Mouse (Mus musculus) Muller cell, postnatal 12 days (primary cell): ENCODE measurements at regions not wholly inside any gene's neighbourhood (a gene's known extent, or its start where the extent isn't known, plus 50 kb on each side); places are given as distances from the start of the nearest gene placed in this dataset.

ENCODE experiments used
- DNase-seq: peaks from one replicate; pipeline ENCODE4 v3.0.0-alpha.2; 2015; ENCODE audit errors: inconsistent ontology term

DNA sequence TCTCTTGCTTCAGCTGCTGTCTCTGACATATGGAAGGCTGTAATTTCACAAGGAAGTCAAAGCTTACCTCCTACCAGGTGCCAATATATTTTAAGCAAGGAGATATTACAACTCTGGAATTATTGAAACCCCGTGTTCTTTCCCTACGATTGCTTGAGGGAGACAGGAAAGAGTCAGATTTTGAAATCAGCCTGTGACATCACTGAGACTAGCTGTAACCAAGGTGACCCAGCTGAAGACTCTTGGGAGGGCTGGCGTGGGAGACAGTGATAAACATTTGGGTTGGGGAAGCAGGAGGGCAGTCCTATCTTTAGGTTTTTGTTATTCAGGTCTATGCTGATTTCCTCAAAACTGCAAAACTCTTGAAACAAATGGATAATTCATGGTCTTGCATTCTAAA lies 518.4 kb upstream of the Id2 start:
- DNase-seq = no peak

DNA sequence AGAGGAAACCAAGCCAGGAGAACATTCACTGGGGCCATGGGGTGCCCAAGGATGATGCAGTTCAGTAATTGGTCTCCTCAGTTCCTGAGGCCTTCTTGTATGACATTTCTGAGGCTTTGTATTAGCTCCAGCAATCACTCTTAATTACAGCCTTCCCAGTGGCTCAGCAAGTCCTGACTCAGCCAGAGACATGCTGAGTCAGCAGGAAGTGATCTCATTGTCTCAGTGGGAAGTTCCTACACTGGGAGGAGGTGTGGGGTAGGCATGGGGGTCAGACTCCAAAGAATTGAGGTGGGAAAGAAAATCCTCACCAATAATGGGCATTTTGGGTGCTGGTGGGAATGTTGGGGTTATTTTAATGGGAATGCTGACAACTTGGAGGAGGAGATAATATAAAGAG lies 516.5 kb upstream of the Id2 start:
- DNase-seq = peak; percentile 51

DNA sequence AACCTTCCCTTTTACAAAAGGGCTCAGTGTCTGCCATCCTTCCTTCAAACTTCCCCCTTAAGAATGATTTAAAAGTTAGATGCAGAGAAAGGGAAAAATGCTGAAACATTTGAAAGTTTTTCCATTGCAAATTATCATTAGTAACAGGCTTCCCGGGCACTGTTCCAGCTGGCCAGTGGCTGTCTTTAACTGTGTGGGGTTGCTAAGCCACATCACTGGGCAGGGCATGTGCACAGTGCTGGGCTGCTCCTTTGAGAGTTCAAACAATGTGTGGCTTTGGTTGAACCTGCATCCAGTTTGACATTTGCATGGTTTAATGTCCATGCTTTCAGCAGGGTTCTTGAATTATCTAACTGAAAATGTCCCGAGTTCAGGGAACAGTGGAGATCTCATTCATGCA lies 512.1 kb upstream of the Id2 start:
- peak; percentile 55 for DNase-seq

DNA sequence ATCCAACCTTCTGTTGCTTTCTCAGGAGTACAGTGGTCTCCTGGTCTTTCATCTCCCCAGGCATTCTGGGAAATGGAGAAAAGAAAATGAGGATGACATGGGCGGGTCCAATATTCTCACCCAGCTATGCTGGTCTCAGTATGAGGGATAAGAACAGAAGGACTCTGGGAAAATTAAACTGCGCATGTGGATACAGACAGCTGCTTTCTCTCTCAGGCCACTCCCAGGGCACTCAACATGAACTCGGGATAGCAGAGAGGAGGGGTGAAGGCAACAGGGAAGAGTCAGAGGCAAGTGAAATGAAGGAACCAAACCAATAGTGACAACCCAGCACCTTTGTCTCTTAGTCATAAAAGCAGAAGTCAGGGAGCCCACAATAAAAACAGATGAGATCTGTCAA lies 508.5 kb upstream of the Id2 start:
- DNase-seq = no peak

DNA sequence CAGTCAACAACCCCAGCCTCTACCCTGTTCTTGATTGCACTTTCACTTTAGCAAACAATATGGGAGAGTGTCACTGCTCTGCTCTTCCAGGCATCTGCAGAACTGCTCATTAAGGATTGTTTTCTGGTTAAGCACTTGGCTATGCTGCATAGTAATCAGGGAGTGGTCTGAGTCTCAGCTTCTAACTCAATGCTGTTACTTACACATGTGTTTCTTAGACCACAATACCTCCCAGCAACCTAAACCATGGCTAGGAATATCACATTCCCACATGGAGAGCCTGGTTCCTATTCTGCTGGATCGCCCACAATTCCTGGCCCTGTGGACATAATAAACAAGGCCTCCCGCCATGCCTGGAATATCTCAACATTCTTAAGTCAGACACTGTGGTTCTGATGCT lies 493.3 kb upstream of the Id2 start:
- DNase-seq = no peak

DNA sequence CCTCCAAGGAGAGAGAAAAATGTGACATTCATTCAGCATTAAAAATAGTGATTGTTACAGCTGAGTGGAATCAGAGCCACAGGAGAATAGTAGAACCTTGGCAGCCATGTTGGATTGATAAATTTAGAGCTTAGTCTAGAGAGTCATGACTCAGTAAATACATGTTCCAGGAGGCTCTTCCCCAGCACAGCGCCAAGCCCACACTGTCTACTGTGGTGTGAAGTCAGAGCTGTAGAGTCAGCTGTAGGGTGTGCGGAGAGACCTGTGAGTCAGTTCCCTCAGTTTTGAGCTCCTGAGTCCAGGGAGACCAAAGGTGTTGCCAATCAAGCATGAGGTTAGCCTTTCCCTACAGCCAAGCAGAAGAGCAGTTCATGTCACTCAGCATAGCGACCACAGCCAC lies 488.8 kb upstream of the Id2 start:
- DNase-seq = no peak

DNA sequence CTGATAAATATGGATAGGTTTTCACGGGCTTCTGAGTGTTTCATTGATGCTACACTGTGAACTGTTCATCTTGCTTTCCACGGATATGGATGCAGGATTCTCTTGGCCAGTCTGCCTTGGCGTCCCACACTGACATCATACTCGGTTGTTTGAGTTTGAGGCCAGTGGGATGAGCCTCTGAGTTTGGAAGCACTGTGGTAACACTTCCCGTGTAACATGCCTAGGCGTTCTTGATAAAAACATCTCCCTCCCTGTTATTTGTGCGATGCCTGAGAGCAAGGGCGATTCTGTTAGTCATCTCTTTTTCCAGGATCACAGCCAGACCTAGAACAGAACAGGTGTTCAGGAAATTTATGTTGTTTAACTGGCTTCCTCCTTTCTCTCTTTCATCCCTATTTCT lies 482.5 kb upstream of the Id2 start:
- DNase-seq = no peak

DNA sequence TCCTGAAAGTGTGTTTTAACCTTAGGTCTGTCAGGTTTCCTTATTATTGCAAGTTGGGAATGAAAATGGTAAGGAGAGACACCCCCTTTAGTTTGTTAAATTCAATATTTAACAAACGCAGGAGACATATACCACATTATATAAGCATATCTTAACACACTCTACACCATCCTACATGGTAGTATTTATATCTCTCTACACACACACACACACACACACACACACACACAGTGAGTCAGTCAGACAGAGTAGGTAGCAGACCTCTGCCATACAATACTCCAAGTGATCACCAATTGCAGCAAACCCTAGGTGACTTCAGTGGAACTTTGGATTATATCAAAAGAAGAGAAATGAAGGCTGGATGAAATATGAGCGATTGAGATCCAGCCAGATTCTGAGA lies 468.2 kb upstream of the Id2 start:
- DNase-seq = no peak

DNA sequence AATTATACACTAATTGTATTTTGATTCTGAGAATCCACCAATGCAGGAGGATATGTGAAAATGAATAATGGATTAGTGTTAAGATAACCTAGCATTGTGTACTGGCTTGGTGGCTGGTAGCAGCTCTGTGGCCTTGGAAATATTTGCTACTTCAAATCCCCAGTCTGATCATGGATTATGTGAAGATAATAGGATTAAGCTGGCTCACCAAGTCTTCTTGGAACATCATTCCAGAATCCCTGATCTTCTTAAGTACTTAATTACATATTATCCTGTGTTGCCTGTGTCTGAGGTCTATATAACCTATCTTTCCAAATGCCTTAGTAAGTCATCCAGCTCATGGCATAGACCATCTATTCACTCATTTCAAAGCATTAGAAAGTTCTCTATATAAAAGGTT lies 462.7 kb upstream of the Id2 start:
- no peak for DNase-seq

DNA sequence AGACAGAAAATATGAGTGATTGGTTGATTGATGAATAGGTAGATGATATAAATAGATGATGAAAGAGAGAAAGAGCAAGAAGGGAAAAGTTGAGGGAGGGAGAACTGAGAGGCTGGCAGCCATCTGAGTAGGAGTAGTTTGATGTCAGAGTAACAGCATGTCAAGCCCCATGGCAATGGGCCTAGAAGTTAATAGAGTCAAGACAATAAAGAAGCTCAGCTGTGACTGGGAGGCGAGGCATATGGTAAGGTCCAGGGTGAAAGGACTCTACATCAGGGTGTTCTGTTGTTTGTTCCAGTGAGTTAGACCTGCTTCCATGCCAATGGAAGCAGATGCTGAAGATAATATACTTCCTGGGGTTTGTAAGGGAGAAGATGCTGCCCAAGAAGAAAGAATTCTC lies 456.7 kb upstream of the Id2 start:
- DNase-seq = no peak

DNA sequence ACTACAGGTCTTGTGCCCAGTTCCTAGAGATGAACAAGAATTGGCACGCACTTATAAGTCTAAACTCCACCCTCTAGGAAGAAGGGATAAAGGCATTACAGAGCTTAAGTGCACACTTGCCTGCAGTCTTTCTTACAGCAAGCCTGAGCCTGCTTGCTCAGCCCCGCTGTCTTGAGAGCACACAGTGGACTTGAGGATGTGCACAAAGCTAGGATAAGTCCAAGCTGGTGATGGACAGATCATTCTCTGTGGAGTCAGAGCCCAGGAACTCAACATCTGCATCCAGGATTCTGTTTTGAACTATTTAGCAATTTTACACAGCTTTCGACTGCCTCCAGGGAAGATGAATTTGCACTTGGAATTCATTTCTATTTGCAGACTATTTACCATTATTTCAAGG lies 452.8 kb upstream of the Id2 start:
- DNase-seq = no peak

DNA sequence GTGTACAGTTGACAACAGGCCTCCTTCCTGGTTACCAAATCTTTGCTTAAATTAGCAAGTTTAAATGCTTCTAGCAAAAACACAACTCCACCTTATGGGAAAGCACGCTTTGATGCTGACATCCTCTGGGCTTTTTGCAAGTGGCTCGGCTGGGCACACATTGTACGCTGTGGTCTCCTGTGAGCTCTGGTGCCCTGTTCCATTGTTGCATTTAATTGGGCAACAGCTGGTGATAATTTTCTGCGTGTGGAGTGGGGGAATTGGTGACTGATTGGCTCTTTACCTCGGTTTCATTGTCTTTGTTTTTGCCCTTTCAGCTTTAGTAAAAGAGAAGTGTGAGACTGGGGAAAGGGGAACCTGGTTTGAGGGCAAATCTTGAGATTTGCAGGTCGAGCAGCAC lies 447.3 kb upstream of the Id2 start:
- no peak for DNase-seq

DNA sequence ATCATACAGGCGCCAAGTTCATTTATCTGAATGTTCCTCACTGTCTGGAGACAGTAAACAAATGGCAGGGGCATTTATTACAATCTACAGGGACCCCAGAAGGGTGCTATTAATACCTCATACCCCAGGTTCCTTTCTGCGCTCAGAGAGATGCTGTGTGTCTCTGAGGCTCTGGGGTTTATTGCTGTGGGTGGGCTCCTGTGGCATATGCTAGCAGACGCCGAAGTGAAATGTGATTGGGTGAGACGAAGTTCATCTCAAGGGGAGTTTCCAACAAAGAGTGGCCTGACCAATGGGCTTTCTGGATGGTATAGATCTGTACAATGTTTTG lies 437.6 kb upstream of the Id2 start:
- no peak for DNase-seq

DNA sequence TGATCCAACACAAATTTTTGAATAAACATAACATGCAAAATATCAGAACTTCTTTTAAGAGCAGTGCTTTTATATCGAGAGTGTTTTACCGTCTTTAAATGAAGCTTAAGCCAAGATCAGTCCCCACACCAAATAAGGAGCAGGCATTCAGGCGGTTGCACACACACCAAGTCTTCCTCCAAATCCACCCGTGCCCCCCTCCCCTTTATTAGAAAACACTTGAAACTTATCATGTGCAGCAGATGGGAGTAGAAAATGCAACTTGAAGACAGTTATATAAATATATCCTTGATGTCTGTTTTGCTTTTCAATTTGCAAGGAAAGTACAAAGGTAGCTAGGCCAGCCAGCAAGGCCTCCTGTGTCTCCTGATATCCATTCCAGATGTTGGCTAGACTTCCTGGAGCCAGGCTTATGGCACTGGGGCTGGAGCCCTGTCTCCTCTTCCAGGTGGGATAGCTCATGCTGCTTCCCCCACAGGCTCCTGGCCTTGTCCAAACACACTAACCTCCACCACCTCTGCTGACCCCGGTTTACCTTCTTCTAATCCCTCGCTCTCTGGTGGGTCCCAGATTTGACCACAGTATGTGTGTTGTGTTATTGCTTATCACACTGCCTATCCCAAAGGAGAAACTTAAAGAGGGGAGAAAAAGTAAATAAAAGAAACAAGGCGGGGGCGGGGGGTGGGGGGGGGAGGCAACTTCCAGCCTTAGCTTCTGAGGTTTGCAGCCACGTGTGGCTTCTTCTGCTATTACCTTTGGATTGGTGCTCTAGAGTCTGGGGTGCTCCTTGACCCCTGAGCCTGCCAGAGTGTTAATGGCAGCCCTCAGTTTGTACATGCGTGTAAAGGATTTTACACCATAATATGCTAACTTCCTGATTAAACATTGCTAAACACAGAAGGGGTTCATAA lies 437.0 kb upstream of the Id2 start:
- DNase-seq = no peak

DNA sequence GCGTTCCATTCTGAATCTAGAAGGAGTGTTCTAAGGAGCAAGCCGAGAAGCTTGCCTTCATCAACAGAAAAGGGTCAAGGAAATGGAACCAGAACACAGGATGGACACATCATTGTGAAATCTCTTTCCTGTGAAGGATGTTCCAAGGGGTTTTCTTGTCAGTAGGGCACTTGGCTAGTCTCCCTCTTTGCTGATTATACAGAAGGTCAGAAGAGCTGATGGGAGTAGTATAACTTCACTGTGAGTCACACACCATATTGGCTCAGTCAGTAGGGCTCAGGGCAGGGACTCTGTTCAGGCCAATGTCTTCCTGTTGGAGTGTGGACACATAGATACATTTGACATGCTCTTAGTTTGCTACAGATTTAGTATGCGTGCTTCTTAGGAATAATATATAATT lies 433.5 kb upstream of the Id2 start:
- DNase-seq = peak; percentile 29

DNA sequence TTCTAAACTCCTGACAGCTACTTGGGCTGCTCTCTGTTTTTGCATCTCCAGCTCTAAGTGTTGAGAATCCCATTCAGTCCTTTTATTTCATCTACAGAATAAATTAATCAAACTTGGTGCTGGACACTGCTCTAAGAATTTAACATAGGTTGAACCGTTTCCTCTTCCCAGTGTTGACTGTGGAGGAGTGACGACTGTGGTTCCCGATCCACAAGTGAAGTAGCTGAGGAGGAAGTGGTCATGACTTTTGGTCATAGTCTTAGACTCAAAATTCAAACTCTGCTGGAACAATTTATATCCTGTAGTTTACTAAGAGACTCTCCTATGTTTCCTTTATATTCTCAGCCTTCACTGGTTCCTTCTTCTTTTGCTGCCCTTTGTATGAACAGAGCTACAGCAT lies 432.6 kb upstream of the Id2 start:
- DNase-seq = no peak

DNA sequence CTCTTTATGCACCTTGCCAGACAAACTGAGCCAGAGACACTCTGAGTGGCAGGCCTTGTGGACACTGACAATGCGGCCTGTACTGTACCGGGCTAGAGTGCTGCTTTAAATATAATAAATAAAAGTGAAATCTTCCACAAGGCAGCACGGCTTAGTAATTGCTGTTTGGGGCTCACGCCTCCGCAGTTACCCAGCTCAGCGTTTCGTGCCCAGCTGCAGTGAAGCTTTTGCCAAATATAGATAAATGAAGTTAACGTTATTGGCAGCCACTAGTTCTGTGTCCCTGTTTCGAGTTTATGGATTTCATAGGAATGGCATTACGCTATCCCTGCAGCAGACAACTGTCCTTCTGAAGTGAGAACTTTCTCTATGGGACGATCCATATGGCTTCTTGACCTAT lies 429.7 kb upstream of the Id2 start:
- DNase-seq = no peak

DNA sequence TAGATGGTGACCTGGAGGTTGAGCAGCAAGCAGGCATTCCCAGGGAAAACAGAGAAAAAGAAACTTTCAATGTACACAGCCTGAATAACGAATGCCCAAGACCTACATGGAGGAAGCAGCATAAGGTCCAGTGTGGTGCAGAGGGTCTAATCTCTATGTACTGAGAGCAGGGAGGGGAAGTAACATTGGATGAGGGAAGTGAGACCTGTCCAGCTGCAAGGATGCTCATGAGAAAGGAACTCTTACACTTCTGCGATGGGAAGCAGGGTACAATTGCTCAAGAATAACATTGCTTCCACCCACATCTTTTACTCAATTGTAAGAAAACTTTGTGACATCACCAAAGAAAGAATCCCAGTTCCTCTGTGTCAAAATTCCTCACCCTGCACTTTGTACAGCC lies 419.8 kb upstream of the Id2 start:
- DNase-seq = no peak

DNA sequence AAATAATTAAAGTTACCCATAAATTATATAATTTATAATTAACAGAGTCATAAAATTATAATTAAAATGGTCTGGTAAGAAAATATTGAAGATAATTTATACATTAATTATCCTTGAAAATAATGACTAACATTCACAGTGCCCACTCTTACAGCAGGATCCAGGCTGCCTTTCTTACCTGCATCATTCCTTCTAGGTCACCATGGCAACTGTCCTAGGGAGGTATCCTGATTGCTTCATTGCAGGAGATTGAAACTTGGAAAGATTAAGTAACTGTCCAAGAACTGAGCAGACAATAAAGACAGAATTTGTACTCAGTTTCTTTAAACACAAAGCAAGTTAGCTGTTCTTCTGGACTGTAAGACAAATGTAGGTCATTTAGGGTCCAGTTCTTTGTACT lies 416.7 kb upstream of the Id2 start:
- DNase-seq = no peak

DNA sequence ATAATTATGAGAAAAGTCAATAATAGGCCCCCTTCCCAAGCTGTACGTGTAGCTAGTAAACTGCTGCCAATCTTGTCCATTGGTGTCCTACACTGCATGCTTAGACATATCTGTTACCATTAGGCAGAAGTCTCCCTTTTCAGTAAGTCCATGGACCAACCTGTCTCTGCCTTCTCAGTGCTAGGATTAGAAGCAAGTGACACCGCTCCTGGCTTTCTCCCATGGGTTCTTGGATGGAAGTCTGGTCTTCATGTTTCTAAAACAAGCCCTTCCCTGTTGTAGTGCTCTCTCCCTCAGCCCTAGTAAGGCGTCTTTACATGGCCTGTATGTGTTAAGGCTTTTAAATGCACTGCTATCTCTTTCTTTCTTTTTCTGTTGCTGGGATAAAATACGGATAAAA lies 412.7 kb upstream of the Id2 start:
- no peak for DNase-seq

DNA sequence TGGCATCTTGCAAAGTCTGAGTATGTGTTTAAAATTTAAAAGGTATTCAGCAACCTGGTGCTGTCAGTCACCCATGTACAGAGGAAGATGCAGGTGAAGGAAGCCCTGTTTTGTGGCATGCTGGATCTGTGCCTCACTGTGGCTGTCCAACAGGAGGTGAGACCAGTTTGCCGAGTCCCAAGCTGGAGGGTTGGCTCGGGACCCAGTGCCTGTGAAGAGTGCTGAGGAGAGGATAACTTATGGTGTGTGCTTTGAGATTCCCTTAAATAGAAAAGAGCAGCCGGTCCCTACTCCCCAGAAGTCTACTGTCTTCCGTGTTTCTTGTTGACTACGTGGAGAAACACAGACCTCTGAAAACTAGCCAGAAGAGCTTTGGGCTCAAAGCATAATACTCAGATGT lies 396.3 kb upstream of the Id2 start:
- no peak for DNase-seq

DNA sequence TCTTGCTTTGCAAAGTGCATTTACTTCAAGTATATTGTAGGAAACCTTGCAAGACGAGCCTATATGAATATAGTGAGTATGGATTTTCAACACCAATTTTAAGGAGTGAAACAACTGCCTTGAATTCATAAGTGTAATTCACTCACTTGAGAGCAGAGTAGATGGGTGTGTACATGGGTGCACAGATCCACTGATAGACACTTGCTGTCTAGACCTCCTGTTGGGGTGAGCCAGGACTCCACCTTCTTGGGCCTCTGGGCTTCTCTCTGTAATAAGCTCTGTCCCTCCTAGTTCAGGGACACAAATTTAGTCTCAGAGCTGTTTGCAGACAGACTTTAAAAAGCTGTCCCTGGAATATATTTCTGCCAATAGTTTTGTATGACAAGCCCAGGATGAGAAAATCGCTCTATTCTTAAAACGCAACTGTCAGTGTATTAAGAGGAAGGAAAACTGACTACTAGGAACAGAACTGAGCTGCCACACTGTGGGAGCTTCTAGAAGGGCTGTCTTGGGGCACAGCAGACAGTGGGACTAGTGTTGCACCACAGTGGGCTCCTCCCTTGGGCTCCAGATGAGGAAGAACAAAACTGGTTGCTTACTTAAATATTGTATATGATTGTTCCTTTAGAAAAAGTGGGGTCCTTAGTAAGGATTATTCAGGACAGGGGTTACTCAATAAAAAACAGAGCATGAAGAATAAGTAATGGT lies 395.7 kb upstream of the Id2 start:
- no peak for DNase-seq

DNA sequence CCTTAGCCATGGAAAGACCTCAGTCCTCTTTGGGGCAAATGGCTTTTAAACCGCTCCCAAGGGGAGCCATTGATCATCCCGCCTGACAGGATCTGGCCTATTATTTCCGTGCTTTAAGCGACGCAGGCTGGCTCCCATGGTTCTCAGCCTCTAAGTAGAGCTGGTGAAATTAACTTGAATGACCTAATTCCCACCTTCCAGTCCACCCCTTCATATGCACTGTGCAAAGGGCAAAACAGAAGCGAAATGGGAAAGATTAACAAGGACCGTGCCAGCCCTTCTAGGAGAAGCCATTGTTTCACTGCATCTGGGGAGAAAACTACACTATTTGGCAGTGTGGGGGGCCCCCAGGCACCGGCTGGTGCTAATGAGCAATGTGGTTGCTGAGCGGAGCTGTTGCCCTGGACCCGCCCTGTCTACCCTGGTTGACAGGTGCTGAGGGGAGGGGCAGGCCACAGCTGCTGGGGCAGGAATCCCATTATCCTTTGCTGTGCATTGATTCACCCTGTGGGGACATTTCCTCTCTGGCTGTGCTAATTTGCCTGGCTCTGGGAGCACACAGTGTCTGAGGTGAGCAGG lies 378.3 kb upstream of the Id2 start:
- DNase-seq = peak; percentile 58
